Mouse (Mus musculus): ENCODE results near the gene Epha5. TPM values are rescaled to one million over a fixed set of nuclear protein-coding genes. Genes with fewer than 3 reads are reported as not detected.

The Epha5 gene
- polyA plus RNA-seq, 1 experiment, result 0.20 TPM

GRCm38 (mm10) chr5:84313619-84314018, 103.6 kb downstream of the Epha5 start:
- no peak overlapping the region for H3K27ac ChIP-seq (ENCODE audit: insufficient read depth, low read depth, low read length)
- H3K4me1 ChIP-seq (ENCODE audit: control insufficient read depth, insufficient read depth, insufficient read length, low read length), result no peaks in the 10 kb centered on the region
- no peaks in the 10 kb centered on the region for H3K27me3 ChIP-seq (ENCODE audit: control insufficient read depth, insufficient read depth, low read length)
- WGBS, result 69% methylated on average over 4 of the region's 4 CpGs
- H3K36me3 ChIP-seq (ENCODE audit: control insufficient read depth, insufficient read depth, low read length), result no peaks in the 10 kb centered on the region
- TF ChIP-seq POLR2A (IDR thresholded peaks at IDR 0.05; ENCODE audit: low read depth, low read length), result no peak
- no peak for TF ChIP-seq CTCF (IDR thresholded peaks at IDR 0.05; ENCODE audit: extremely low read depth, insufficient read length, insufficient replicate concordance, low read depth, low read length)
- no peak overlapping the region for H3K4me3 ChIP-seq (ENCODE audit: low read depth, low read length)

- 54% methylated on average over 8 of the region's 8 CpGs for WGBS
Observed at GRCm38 (mm10) chr5:84298878-84299736, 118.1 kb downstream of the Epha5 start.

GRCm38 (mm10) chr5:84289429-84289977, 127.7 kb downstream of the Epha5 start:
- no peak overlapping the region for H3K4me3 ChIP-seq (ENCODE audit: low read depth, low read length)
- no peaks in the 10 kb centered on the region for H3K36me3 ChIP-seq (ENCODE audit: control insufficient read depth, insufficient read depth, low read length)
- no peak overlapping the region for H3K27ac ChIP-seq (ENCODE audit: insufficient read depth, low read depth, low read length)
- no peaks in the 10 kb centered on the region for H3K27me3 ChIP-seq (ENCODE audit: control insufficient read depth, insufficient read depth, low read length)
- WGBS, result 63% methylated on average over 3 of the region's 3 CpGs
- TF ChIP-seq CTCF (IDR thresholded peaks at IDR 0.05; ENCODE audit: extremely low read depth, insufficient read length, insufficient replicate concordance, low read depth, low read length) (no peak), POLR2A (IDR thresholded peaks at IDR 0.05; ENCODE audit: low read depth, low read length) (no peak)
- H3K4me1 ChIP-seq (ENCODE audit: control insufficient read depth, insufficient read depth, insufficient read length, low read length), result no peaks in the 10 kb centered on the region

More at GRCm38 (mm10) chr5:84298878-84299736, 118.1 kb downstream of the Epha5 start:
- H3K27ac ChIP-seq (ENCODE audit: insufficient read depth, low read depth, low read length), result no peak overlapping the region
- H3K36me3 ChIP-seq (ENCODE audit: control insufficient read depth, insufficient read depth, low read length), result no peaks in the 10 kb centered on the region
- H3K4me1 ChIP-seq (ENCODE audit: control insufficient read depth, insufficient read depth, insufficient read length, low read length), result no peaks in the 10 kb centered on the region
- H3K4me3 ChIP-seq (ENCODE audit: low read depth, low read length), result no peak overlapping the region
- no peak for TF ChIP-seq CTCF (IDR thresholded peaks at IDR 0.05; ENCODE audit: extremely low read depth, insufficient read length, insufficient replicate concordance, low read depth, low read length)
- TF ChIP-seq POLR2A (IDR thresholded peaks at IDR 0.05; ENCODE audit: low read depth, low read length), result no peak
- H3K27me3 ChIP-seq (ENCODE audit: control insufficient read depth, insufficient read depth, low read length), result no peaks in the 10 kb centered on the region

GRCm38 (mm10) chr5:84281290-84282017, 135.7 kb downstream of the Epha5 start:
- Histone ChIP-seq H3K36me3 (ENCODE audit: control insufficient read depth, insufficient read depth, low read length) (no peaks in the 10 kb centered on the region), H3K27me3 (ENCODE audit: control insufficient read depth, insufficient read depth, low read length) (no peaks in the 10 kb centered on the region), H3K27ac (ENCODE audit: insufficient read depth, low read depth, low read length) (no peak overlapping the region), H3K4me3 (ENCODE audit: low read depth, low read length) (no peak overlapping the region), H3K4me1 (ENCODE audit: control insufficient read depth, insufficient read depth, insufficient read length, low read length) (no peaks in the 10 kb centered on the region)
- 87% methylated on average over 22 of the region's 22 CpGs for WGBS
- TF ChIP-seq POLR2A (IDR thresholded peaks at IDR 0.05; ENCODE audit: low read depth, low read length) (no peak), CTCF (IDR thresholded peaks at IDR 0.05; ENCODE audit: extremely low read depth, insufficient read length, insufficient replicate concordance, low read depth, low read length) (no peak)

- no peak overlapping the region for H3K27ac ChIP-seq (ENCODE audit: insufficient read depth, low read depth, low read length)
- 96% methylated on average over 1 of the region's 1 CpGs for WGBS
- no peak overlapping the region for H3K4me3 ChIP-seq (ENCODE audit: low read depth, low read length)
- no peaks in the 10 kb centered on the region for H3K4me1 ChIP-seq (ENCODE audit: control insufficient read depth, insufficient read depth, insufficient read length, low read length)
- TF ChIP-seq POLR2A (IDR thresholded peaks at IDR 0.05; ENCODE audit: low read depth, low read length) (no peak), CTCF (IDR thresholded peaks at IDR 0.05; ENCODE audit: extremely low read depth, insufficient read length, insufficient replicate concordance, low read depth, low read length) (no peak)
- H3K36me3 ChIP-seq (ENCODE audit: control insufficient read depth, insufficient read depth, low read length), result no peaks in the 10 kb centered on the region
- no peaks in the 10 kb centered on the region for H3K27me3 ChIP-seq (ENCODE audit: control insufficient read depth, insufficient read depth, low read length)
Observed at GRCm38 (mm10) chr5:84276996-84277395, 140.2 kb downstream of the Epha5 start.

GRCm38 (mm10) chr5:84265407-84265806, 151.8 kb downstream of the Epha5 start:
- Histone ChIP-seq H3K27me3 (ENCODE audit: control insufficient read depth, insufficient read depth, low read length) (no peaks in the 10 kb centered on the region), H3K4me3 (ENCODE audit: low read depth, low read length) (no peak overlapping the region), H3K36me3 (ENCODE audit: control insufficient read depth, insufficient read depth, low read length) (no peaks in the 10 kb centered on the region), H3K4me1 (ENCODE audit: control insufficient read depth, insufficient read depth, insufficient read length, low read length) (no peaks in the 10 kb centered on the region), H3K27ac (ENCODE audit: insufficient read depth, low read depth, low read length) (no peak overlapping the region)
- 66% methylated on average over 4 of the region's 4 CpGs for whole genome bisulfite sequencing
- TF ChIP-seq CTCF (IDR thresholded peaks at IDR 0.05; ENCODE audit: extremely low read depth, insufficient read length, insufficient replicate concordance, low read depth, low read length) (no peak), POLR2A (IDR thresholded peaks at IDR 0.05; ENCODE audit: low read depth, low read length) (no peak)

- TF ChIP-seq CTCF (IDR thresholded peaks at IDR 0.05; ENCODE audit: extremely low read depth, insufficient read length, insufficient replicate concordance, low read depth, low read length) (no peak), POLR2A (IDR thresholded peaks at IDR 0.05; ENCODE audit: low read depth, low read length) (no peak)
- 61% methylated on average over 6 of the region's 6 CpGs for WGBS
- no peak overlapping the region for H3K4me3 ChIP-seq (ENCODE audit: low read depth, low read length)
- H3K27ac ChIP-seq (ENCODE audit: insufficient read depth, low read depth, low read length), result no peak overlapping the region
- H3K27me3 ChIP-seq (ENCODE audit: control insufficient read depth, insufficient read depth, low read length), result no peaks in the 10 kb centered on the region
- H3K36me3 ChIP-seq (ENCODE audit: control insufficient read depth, insufficient read depth, low read length), result no peaks in the 10 kb centered on the region
- no peaks in the 10 kb centered on the region for H3K4me1 ChIP-seq (ENCODE audit: control insufficient read depth, insufficient read depth, insufficient read length, low read length)
Observed at GRCm38 (mm10) chr5:84263999-84264398, 153.2 kb downstream of the Epha5 start.
